Mouse (Mus musculus): ENCODE measurements at regions not wholly inside any gene's neighbourhood (a gene's known extent, or its start where the extent isn't known, plus 50 kb on each side); places are given as distances from the start of the nearest gene placed in this dataset.
"Not testable (repeated sequence)": the region's sequence is repeated elsewhere in the genome, so short reads cannot be mapped to it uniquely, and the experiment has no call there.

DNA sequence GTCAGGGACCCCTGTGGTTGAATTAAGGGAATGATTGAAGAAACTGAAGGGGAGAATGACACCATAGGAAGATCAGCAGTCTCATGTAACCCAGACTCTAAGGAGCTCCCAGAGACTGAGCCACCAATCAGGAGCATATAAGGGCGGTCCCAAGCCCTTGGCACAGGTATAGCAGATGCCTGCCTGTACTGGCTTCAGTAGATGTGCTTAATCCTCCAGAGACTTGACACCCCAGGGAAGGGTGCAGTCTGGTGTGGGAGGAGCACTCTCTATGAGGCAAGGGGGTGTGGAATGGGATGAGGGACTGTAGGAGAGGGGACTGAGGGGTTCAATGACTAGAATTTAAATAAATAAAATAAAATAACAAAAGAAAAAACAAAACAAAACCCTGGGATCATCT is 298.7 kb downstream of the Ppp1r3a start:
- H3K27me3 ChIP-seq (replicated peaks; ENCODE audit: control insufficient read depth, insufficient read depth, low read length): no peaks in the 10 kb centered on the region
- no peak overlapping the region for H3K9ac ChIP-seq (ENCODE audit: low read depth, low read length)
- no peak overlapping the region for H3K4me3 ChIP-seq (ENCODE audit: low read length)
- ATAC-seq: no peak
- no peaks in the 10 kb centered on the region for H3K36me3 ChIP-seq (ENCODE audit: control insufficient read depth, insufficient read depth, low read length)
- H3K9me3 ChIP-seq (ENCODE audit: control insufficient read depth, low read length): no peaks in the 10 kb centered on the region
- no peaks in the 10 kb centered on the region for H3K4me1 ChIP-seq (ENCODE audit: control insufficient read depth, insufficient read depth, low read depth, low read length)
- WGBS: 81% methylated on average over 1 of the region's 1 CpGs
- H3K4me2 ChIP-seq (ENCODE audit: low read length): no peak overlapping the region
- H3K27ac ChIP-seq (ENCODE audit: low read depth, low read length): no peak overlapping the region

DNA sequence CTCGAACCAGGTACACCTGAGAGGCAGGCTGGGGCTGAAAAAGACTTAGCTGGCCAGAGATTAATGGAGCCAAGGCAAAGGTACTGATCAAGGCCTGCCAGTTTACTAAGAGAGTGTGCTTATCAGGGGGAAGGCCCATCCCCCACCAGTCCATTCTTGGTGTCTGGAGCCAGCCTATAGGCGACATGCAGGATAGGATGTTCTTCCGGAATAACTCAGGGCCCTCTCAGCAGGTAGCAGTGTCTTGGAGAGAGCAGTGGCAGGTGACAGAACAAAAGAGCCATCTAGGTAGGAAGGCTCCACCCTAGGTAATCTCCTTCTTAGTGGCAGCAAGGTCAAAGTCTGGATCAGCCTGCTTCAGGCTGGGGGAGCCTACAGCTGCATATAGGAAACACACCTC is 301.8 kb downstream of the Ppp1r3a start:
- not testable (repeated sequence) for H3K9ac ChIP-seq (ENCODE audit: low read depth, low read length); H3K27me3 ChIP-seq (replicated peaks; ENCODE audit: control insufficient read depth, insufficient read depth, low read length); H3K36me3 ChIP-seq (ENCODE audit: control insufficient read depth, insufficient read depth, low read length); ATAC-seq; H3K4me2 ChIP-seq (ENCODE audit: low read length); H3K4me3 ChIP-seq (ENCODE audit: low read length); H3K9me3 ChIP-seq (ENCODE audit: control insufficient read depth, low read length); H3K4me1 ChIP-seq (ENCODE audit: control insufficient read depth, insufficient read depth, low read depth, low read length); H3K27ac ChIP-seq (ENCODE audit: low read depth, low read length)
- 77% methylated on average over 3 of the region's 3 CpGs for WGBS

DNA sequence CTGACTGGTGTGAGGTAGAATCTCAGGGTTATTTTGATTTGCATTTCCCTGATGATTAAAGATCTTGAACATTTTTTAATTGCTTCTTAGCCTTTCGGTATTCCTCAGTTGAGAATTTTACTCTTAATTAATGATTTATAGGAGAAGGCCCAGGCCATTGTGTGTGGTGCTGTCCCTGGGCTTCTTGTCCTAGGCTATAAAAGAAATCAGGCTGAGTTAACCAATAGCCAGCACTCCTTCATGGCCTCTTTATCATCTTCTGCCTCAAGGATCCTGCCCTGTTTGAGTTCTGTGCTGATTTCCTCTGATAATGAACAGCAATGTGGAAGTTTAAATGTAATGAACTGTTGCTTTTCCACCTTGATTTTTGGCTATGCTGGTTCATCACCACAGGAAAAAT is 323.3 kb downstream of the Ppp1r3a start:
- Histone ChIP-seq H3K36me3 (ENCODE audit: control insufficient read depth, insufficient read depth, low read length) (no peaks in the 10 kb centered on the region), H3K9ac (ENCODE audit: low read depth, low read length) (no peak overlapping the region), H3K27ac (ENCODE audit: low read depth, low read length) (no peak overlapping the region), H3K4me2 (ENCODE audit: low read length) (no peak overlapping the region), H3K27me3 (replicated peaks; ENCODE audit: control insufficient read depth, insufficient read depth, low read length) (no peaks in the 10 kb centered on the region), H3K4me3 (ENCODE audit: low read length) (no peak overlapping the region), H3K4me1 (ENCODE audit: control insufficient read depth, insufficient read depth, low read depth, low read length) (no peaks in the 10 kb centered on the region), H3K9me3 (ENCODE audit: control insufficient read depth, low read length) (no peaks in the 10 kb centered on the region)
- 79% methylated on average over 1 of the region's 1 CpGs for WGBS
- ATAC-seq: no peak

DNA sequence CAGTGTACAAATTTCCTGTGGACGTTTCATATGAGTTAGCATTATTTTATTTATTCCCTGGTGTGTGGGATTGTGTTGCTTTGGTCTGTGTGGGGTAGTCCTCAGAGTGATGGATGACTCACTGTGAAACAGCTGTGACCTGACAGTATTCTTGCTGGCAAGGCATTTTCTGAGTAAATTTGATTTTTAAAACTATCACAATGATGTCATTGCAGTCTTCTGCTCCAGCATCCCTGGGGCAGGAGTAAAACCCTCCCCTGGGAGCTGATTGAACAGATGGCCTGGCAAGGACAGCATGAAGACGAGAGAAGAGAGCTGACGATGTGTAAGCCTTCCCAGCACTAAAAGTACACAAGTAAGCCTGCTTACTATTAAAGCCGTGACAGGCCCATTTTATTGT is 345.3 kb downstream of the Ppp1r3a start:
- H3K27ac ChIP-seq (ENCODE audit: low read depth, low read length): no peak overlapping the region
- no peaks in the 10 kb centered on the region for H3K36me3 ChIP-seq (ENCODE audit: control insufficient read depth, insufficient read depth, low read length)
- H3K9me3 ChIP-seq (ENCODE audit: control insufficient read depth, low read length): 0 out of 2 replicates have a peak, but pooled peaks cover 2% of the 10 kb centered on the region
- H3K4me3 ChIP-seq (ENCODE audit: low read length): no peak overlapping the region
- H3K4me2 ChIP-seq (ENCODE audit: low read length): no peak overlapping the region
- 25% methylated on average over 4 of the region's 4 CpGs for WGBS
- no peaks in the 10 kb centered on the region for H3K4me1 ChIP-seq (ENCODE audit: control insufficient read depth, insufficient read depth, low read depth, low read length)
- peak; percentile 82 for ATAC-seq
- no peaks in the 10 kb centered on the region for H3K27me3 ChIP-seq (replicated peaks; ENCODE audit: control insufficient read depth, insufficient read depth, low read length)
- H3K9ac ChIP-seq (ENCODE audit: low read depth, low read length): no peak overlapping the region

DNA sequence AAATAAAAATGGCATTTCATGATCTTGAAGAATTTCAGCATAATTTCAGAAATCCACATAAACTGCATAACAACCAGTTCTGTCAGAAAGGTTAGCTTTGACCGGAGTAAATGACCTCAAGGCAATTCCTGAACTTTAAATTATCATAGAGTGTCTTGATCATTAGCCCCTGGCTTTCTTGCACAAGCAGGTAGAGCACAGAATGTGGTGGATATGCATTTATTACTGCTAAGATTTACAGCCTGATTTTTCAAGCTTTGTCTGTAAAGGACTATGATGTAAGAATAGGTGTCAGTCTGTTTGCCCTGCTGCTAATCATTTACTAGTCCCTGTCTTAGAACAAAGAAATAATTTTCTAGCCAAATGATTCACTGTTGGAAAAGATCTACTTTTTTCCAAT is 347.3 kb downstream of the Ppp1r3a start:
- Histone ChIP-seq H3K36me3 (ENCODE audit: control insufficient read depth, insufficient read depth, low read length) (no peaks in the 10 kb centered on the region), H3K9me3 (ENCODE audit: control insufficient read depth, low read length) (no peaks in the 10 kb centered on the region), H3K27me3 (replicated peaks; ENCODE audit: control insufficient read depth, insufficient read depth, low read length) (no peaks in the 10 kb centered on the region), H3K4me1 (ENCODE audit: control insufficient read depth, insufficient read depth, low read depth, low read length) (no peaks in the 10 kb centered on the region), H3K9ac (ENCODE audit: low read depth, low read length) (no peak overlapping the region), H3K4me3 (ENCODE audit: low read length) (no peak overlapping the region), H3K4me2 (ENCODE audit: low read length) (no peak overlapping the region), H3K27ac (ENCODE audit: low read depth, low read length) (no peak overlapping the region)
- 76% methylated on average over 1 of the region's 1 CpGs for WGBS
- no peak for ATAC-seq

DNA sequence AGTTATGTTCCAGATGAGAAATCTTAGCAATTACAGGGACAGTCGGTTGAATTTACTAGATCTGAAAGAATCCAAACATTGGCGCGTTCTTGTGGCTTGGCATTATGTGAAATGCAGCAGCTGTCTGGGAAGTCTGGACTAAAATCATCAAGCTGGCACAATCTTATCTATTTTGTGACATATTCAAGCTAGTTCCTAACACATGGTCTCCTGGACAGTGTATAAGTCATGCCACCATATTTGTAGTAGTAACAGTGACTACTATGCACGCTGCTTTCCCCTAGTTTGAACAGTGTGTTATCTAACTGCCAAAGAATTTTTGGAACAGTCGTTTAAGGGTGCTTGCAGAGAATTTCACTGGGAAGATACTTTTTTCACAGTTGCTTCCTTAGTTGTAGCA is 396.8 kb downstream of the Ppp1r3a start:
- H3K9me3 ChIP-seq (ENCODE audit: control insufficient read depth, low read length): no peaks in the 10 kb centered on the region
- WGBS: 84% methylated on average over 5 of the region's 5 CpGs
- no peak for ATAC-seq
- no peaks in the 10 kb centered on the region for H3K36me3 ChIP-seq (ENCODE audit: control insufficient read depth, insufficient read depth, low read length)
- no peak overlapping the region for H3K27ac ChIP-seq (ENCODE audit: low read depth, low read length)
- no peak overlapping the region for H3K4me3 ChIP-seq (ENCODE audit: low read length)
- no peaks in the 10 kb centered on the region for H3K4me1 ChIP-seq (ENCODE audit: control insufficient read depth, insufficient read depth, low read depth, low read length)
- H3K9ac ChIP-seq (ENCODE audit: low read depth, low read length): no peak overlapping the region
- H3K27me3 ChIP-seq (replicated peaks; ENCODE audit: control insufficient read depth, insufficient read depth, low read length): no peaks in the 10 kb centered on the region
- H3K4me2 ChIP-seq (ENCODE audit: low read length): no peak overlapping the region
